ENCODE assay signal across 13 mouse cellular contexts in genomic region chr16:91271634-91272033, GRCm38 (mm10). TPM values are rescaled to one million over a fixed set of nuclear protein-coding genes. Genes with fewer than 3 reads are reported as not detected.
DNase-seq lines count a peak whose midpoint lies in the region; ATAC-seq and TF ChIP-seq lines count a peak whose summit lies in the region.
"Had no signal": no experiment of that assay in that cellular context is flagged by ENCODE, and none has a peak within 500 bp of the region (broad histone marks: within the 10 kb centered on the region; RNA-seq: fewer than 3 reads in every experiment).

No protein-coding gene starts in this region.

- no peak for TF ChIP-seq CTCF in lung, postnatal 0 days (IDR thresholded peaks at IDR 0.05)

- WGBS in hindbrain, embryonic 16.5 days: 2% methylated on average over 20 of the region's 20 CpGs
- 3% methylated on average over 20 of the region's 20 CpGs for WGBS in hindbrain, embryonic 13.5 days
- 2% methylated on average over 20 of the region's 20 CpGs for WGBS in forebrain, embryonic 16.5 days
- 4% methylated on average over 20 of the region's 20 CpGs for WGBS in lung, postnatal 0 days

- peak; percentile 13 for DNase-seq in right cerebral cortex, postnatal 14 days
- no peak for DNase-seq in right cerebral cortex, postnatal 25 days
- DNase-seq in lung, postnatal 0 days (ENCODE audit: low spot score): no peak
- DNase-seq in thymus, postnatal 25 days: no peak
- DNase-seq in ovary, postnatal 36 days (ENCODE audit: low spot score): no peak
- DNase-seq: lung, adult 18-20 months; thymus, adult 2 months had no signal

- peaks cover 21% of the 10 kb centered on the region for H3K4me1 ChIP-seq in hindbrain, embryonic 16.5 days (ENCODE audit: control insufficient read depth, insufficient read depth, low read depth, low read length)
- peaks cover 19% of the 10 kb centered on the region for H3K4me1 ChIP-seq in hindbrain, embryonic 13.5 days (replicated peaks)
- peaks cover 22% of the 10 kb centered on the region for H3K4me1 ChIP-seq in forebrain, embryonic 16.5 days (replicated peaks; ENCODE audit: control insufficient read depth, insufficient read depth, low read length)
- no peaks in the 10 kb centered on the region for H3K4me1 ChIP-seq in lung, postnatal 0 days (ENCODE audit: insufficient read depth, low read depth, low read length)

- peak overlapping the region; percentile 44; the same call in 1 of the 2 replicates for H3K27ac ChIP-seq in hindbrain, embryonic 16.5 days (ENCODE audit: low read depth, low read length)
- no peak overlapping the region for H3K27ac ChIP-seq in hindbrain, embryonic 13.5 days
- H3K27ac ChIP-seq in forebrain, embryonic 16.5 days (ENCODE audit: low read length): no peak overlapping the region
- H3K27ac ChIP-seq in lung, postnatal 0 days (ENCODE audit: low read length): no peak overlapping the region
- H3K27ac ChIP-seq: heart, embryonic 15.5 days had no signal

- H3K4me3 ChIP-seq in hindbrain, embryonic 16.5 days (ENCODE audit: low read length): peak overlapping the region; percentile 53
- H3K4me3 ChIP-seq in hindbrain, embryonic 13.5 days: no peak overlapping the region
- H3K4me3 ChIP-seq in forebrain, embryonic 16.5 days (replicated peaks; ENCODE audit: low read length): peak overlapping the region; percentile 48
- H3K4me3 ChIP-seq in lung, postnatal 0 days (ENCODE audit: low read depth, low read length): no peak overlapping the region

- H3K9me3 ChIP-seq in hindbrain, embryonic 16.5 days (ENCODE audit: control insufficient read depth, low read length): no peaks in the 10 kb centered on the region
- no peaks in the 10 kb centered on the region for H3K9me3 ChIP-seq in hindbrain, embryonic 13.5 days
- no peaks in the 10 kb centered on the region for H3K9me3 ChIP-seq in forebrain, embryonic 16.5 days (ENCODE audit: control insufficient read depth, low read length)
- no peaks in the 10 kb centered on the region for H3K9me3 ChIP-seq in lung, postnatal 0 days (ENCODE audit: low read length)
- H3K9me3 ChIP-seq: heart, embryonic 15.5 days had no signal

- TF ChIP-seq EP300 in lung, postnatal 0 days (IDR thresholded peaks at IDR 0.05): no peak

- peaks cover 87% of the 10 kb centered on the region for H3K27me3 ChIP-seq in hindbrain, embryonic 16.5 days (replicated peaks; ENCODE audit: control insufficient read depth, insufficient read depth, low read length)
- peaks cover 100% of the 10 kb centered on the region for H3K27me3 ChIP-seq in hindbrain, embryonic 13.5 days
- H3K27me3 ChIP-seq in forebrain, embryonic 16.5 days (replicated peaks; ENCODE audit: control insufficient read depth, insufficient read depth, low read length): peaks cover 88% of the 10 kb centered on the region
- H3K27me3 ChIP-seq in lung, postnatal 0 days (replicated peaks; ENCODE audit: insufficient read depth, low read length): peaks cover 56% of the 10 kb centered on the region

- peak overlapping the region; percentile 28; the same call in 1 of the 2 replicates for H3K4me2 ChIP-seq in hindbrain, embryonic 16.5 days (ENCODE audit: low read length)
- no peak overlapping the region for H3K4me2 ChIP-seq in hindbrain, embryonic 13.5 days
- H3K4me2 ChIP-seq in forebrain, embryonic 16.5 days (ENCODE audit: low read length): 0 out of 2 replicates have a peak overlapping the region, but pooled peaks have one; percentile 92
- no peak overlapping the region for H3K4me2 ChIP-seq in lung, postnatal 0 days (replicated peaks; ENCODE audit: low read depth, low read length)

- no peak overlapping the region; the same call in 1 of the 2 replicates for H3K9ac ChIP-seq in hindbrain, embryonic 16.5 days (ENCODE audit: low read depth, low read length)
- H3K9ac ChIP-seq in hindbrain, embryonic 13.5 days: no peak overlapping the region
- no peak overlapping the region for H3K9ac ChIP-seq in forebrain, embryonic 16.5 days (replicated peaks; ENCODE audit: low read depth, low read length)
- no peak overlapping the region for H3K9ac ChIP-seq in lung, postnatal 0 days (replicated peaks; ENCODE audit: low read depth)
- H3K9ac ChIP-seq: heart, embryonic 15.5 days had no signal

- no peaks in the 10 kb centered on the region for H3K36me3 ChIP-seq in hindbrain, embryonic 16.5 days (ENCODE audit: control insufficient read depth, insufficient read depth, low read length)
- no peaks in the 10 kb centered on the region for H3K36me3 ChIP-seq in hindbrain, embryonic 13.5 days
- H3K36me3 ChIP-seq in forebrain, embryonic 16.5 days (ENCODE audit: control insufficient read depth, insufficient read depth): no peaks in the 10 kb centered on the region
- H3K36me3 ChIP-seq in lung, postnatal 0 days (ENCODE audit: insufficient read depth, low read length): no peaks in the 10 kb centered on the region
- H3K36me3 ChIP-seq: heart, embryonic 15.5 days had no signal

- no peak for ATAC-seq in hindbrain, embryonic 16.5 days
- ATAC-seq in hindbrain, embryonic 13.5 days (ENCODE audit: low FRiP score): no peak
- ATAC-seq in forebrain, embryonic 16.5 days: no peak
- no peak for ATAC-seq in lung, postnatal 0 days
- ATAC-seq: intestine, embryonic 16.5 days had no signal

RNA-seq across cellular contexts. Expression of gene Olig1, which starts 2.1 kb away (rescaled TPM):
- polyA plus RNA-seq in hindbrain, embryonic 16.5 days (2015; fragmentation: Nextera tagmentation; extraction: Ambion mirVana): 153 and 190 TPM in 2 replicates
- 21.4 and 29.2 TPM in 2 replicates for polyA plus RNA-seq in hindbrain, embryonic 13.5 days (2015; fragmentation: Nextera tagmentation; extraction: Ambion mirVana)
- polyA plus RNA-seq in forebrain, embryonic 16.5 days (2015; fragmentation: Nextera tagmentation; extraction: Ambion mirVana): 32.3 and 39.7 TPM in 2 replicates
- not detected in 2 replicates for polyA plus RNA-seq in lung, postnatal 0 days (2015; fragmentation: Nextera tagmentation; extraction: Ambion mirVana)
- polyA plus RNA-seq: C2C12; intestine, embryonic 16.5 days had no signal

RNA-seq across cellular contexts. Expression of gene Olig2, which starts 46.4 kb away (rescaled TPM):
- 6.1 and 11.4 TPM in 2 replicates for polyA plus RNA-seq in hindbrain, embryonic 16.5 days (2015; fragmentation: Nextera tagmentation; extraction: Ambion mirVana)
- polyA plus RNA-seq in hindbrain, embryonic 13.5 days (2015; fragmentation: Nextera tagmentation; extraction: Ambion mirVana): 4.0 and 4.4 TPM in 2 replicates
- polyA plus RNA-seq in forebrain, embryonic 16.5 days (2015; fragmentation: Nextera tagmentation; extraction: Ambion mirVana): 4.7 and 5.7 TPM in 2 replicates
- polyA plus RNA-seq in lung, postnatal 0 days (2015; fragmentation: Nextera tagmentation; extraction: Ambion mirVana): not detected in 2 replicates
- polyA plus RNA-seq: C2C12; heart, embryonic 15.5 days; intestine, embryonic 16.5 days had no signal

Comparison
In these comparisons a context has a peak if more than half of its experiments do, and no peak if none do; other contexts are left out.
1. H3K4me2 ChIP-seq: peak in hindbrain, embryonic 16.5 days (single experiment) and forebrain, embryonic 16.5 days (single experiment); none in hindbrain, embryonic 13.5 days (single experiment) and lung, postnatal 0 days (single experiment).
2. H3K4me3 ChIP-seq: peak in hindbrain, embryonic 16.5 days (single experiment) and forebrain, embryonic 16.5 days (single experiment); none in hindbrain, embryonic 13.5 days (single experiment) and lung, postnatal 0 days (single experiment).
3. RNA of gene Olig1, which starts 2.1 kb away (polyA plus RNA-seq): 153 to 190 TPM in hindbrain, embryonic 16.5 days, 32.3 to 39.7 TPM in forebrain, embryonic 16.5 days and 21.4 to 29.2 TPM in hindbrain, embryonic 13.5 days; not detected in lung, postnatal 0 days; every median in the first group is over 10 times any median in the second.